Mouse (Mus musculus) megakaryocyte-erythroid progenitor cell, adult 5-6 weeks (primary cell): ENCODE measurements at regions not wholly inside any gene's neighbourhood (a gene's known extent, or its start where the extent isn't known, plus 50 kb on each side); places are given as distances from the start of the nearest gene placed in this dataset.
A peak's percentile ranks its signal among the peaks of the same experiment; 100 is the strongest.
"Not testable (repeated sequence)": the region's sequence is repeated elsewhere in the genome, so short reads cannot be mapped to it uniquely, and the experiment has no call there.

ENCODE experiments used
- ATAC-seq: replicated peaks from 2 replicates; pipeline ENCODE4 v1.8.0; 2016; ENCODE audit warnings: mild to moderate bottlenecking, inconsistent platforms; ENCODE audit not compliant: severe bottlenecking, poor library complexity, low FRiP score, low TSS enrichment

DNA sequence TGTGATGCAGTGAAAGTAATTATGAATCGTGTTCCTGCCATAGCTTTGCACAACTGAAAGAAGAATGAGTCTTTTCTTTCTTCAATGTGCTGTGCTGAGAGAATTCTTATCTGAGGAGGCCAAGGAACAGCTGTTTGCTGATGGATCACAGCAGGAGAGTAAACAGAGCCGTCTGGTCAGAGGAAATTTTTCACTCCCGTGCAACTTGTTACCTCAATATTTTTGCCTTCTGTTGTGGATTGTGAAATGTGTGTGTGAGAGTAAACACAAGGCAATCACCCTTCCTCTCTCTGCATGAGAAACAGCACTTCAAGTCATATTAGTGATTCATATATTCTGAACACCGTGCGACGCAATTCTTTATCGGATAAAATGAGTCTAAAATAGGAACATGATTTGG is 171.9 kb downstream of the Epm2a start:
- no peak for ATAC-seq

DNA sequence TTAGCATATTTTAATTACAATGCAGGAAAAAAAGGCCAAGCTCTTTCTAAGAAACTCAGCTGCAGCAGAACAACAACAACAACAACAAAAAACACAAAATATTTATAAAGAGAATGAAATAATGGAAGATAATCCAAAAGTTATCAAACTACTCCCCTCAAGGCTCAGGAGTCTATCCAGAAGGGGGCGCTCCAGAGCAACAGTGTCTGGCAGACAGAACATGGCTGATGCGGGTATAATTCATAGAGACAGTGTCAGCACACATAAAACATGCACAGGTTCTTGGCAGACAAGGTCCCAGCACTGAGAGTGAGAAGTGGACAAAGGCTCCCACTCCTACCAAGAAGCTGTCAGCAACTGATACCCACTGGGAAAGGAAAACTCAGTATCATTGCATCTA is 173.9 kb downstream of the Epm2a start:
- no peak for ATAC-seq

DNA sequence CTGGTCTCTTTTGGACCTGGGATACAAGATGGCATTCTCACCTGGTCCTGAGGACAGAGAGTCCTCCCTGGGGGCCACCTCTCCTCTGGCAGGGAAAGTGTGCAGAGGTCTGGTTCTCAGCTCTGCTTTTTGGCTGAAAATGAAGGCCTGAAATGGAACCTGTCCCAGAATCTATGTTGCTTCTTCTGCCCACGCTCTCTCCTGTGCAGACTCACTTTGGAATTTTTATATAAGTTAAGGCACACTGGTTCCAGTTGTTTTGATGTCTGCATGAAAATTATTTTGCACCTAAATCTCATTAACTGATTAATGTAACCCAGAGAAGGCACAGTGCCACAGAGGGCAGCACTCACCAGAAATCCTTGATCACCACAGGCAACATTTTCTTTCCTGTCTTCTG is 188.1 kb downstream of the Epm2a start:
- ATAC-seq = no peak

DNA sequence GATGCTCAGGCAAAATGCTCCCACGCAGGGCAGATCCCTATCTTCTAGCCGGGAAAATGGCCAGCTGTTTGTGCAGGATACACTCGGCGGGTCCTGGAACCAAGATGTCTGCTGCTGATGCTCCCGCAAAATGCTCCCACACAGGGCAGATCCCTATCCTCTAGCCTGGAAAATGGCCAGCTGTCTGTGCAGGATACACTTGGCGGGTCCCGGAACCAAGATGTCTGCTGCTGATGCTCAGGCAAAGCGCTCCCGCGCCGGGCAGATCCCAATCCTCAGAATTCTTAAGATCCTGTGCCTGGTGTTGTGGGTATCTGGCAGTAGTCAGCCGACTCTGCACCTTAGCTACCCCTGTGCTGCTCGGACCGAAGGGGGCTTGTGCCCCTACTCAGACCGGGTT is 212.2 kb downstream of the Epm2a start:
- ATAC-seq = not testable (repeated sequence)

DNA sequence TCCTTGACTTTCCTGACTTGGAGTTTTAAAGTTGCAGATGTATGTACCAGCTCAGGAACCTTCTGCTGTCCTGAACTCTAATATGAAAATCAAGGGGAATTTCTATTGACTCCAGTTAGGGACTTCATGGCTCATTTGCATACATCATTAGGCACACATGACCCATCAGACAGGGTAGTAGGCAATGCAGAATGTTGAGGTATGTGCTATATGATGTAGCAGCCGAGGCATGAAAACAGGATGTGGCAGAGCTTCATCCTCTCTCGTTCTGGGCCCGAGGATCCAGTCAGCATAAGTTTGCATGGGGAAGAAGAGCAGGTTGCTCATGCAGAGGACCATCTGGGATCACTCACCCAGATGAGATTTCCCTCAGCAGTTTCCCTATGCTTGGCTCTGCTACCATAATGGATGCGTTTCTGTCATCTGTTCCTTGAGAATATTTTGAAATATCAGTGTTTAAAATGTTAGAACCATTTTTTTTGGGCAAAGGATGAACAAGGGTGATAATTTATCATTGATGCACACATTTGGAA is 227.4 kb downstream of the Epm2a start:
- no peak for ATAC-seq

DNA sequence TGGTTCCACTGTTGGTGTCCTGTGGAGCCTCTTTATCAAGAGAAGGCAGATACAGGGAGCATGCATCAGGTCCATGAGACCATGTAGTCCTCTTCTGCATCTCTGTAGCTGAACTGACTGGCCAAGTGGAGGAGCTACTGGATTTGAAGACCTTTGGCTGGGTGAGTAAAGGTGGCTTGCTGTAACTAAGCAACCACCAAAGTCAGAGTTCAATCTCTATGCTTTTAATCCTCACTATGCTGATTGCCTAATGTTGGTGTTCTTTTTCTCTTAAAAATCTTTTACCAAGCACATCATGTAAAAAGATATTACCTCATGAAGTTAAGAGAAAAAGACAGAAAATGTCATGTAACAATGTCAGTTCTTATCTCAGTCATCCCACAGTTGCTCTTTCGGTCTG is 265.2 kb downstream of the Epm2a start:
- no peak for ATAC-seq

DNA sequence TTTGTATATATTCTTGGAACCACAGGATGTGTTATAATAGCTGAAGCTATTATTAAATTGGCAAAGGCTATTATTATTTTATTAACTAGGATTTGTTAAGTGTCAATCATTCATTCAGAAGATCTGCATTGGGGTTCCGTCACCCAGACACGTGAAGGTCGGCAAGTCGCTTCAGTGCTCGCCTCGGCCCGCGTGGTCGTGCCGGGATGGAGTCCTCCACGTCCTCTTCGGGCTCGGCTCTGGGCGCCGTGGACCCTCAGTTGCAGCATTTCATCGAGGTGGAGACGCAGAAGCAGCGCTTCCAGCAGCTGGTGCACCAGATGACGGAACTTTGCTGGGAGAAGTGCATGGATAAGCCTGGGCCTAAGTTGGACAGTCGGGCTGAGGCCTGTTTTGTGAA is 265.9 kb downstream of the Epm2a start:
- peak; percentile 86 for ATAC-seq

DNA sequence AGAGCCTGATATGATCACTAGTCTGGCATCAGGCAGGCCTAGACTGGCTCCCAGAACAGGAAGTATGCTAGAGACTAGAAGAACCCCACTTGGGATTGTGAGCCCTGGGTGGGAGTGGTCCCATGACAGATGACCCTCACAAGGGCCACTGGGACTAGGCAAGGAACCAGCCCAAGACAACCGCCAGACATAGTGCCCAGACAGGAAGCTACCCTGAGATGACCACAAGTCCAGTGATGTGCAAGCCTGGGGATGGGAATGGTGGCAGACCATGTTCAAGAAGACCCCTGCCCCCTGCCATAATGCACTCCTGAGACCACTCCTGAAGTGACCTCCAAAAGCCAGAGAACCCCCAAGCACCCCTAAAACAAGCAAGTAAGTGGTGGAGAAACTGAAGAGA is 304.9 kb downstream of the Epm2a start:
- no peak for ATAC-seq

DNA sequence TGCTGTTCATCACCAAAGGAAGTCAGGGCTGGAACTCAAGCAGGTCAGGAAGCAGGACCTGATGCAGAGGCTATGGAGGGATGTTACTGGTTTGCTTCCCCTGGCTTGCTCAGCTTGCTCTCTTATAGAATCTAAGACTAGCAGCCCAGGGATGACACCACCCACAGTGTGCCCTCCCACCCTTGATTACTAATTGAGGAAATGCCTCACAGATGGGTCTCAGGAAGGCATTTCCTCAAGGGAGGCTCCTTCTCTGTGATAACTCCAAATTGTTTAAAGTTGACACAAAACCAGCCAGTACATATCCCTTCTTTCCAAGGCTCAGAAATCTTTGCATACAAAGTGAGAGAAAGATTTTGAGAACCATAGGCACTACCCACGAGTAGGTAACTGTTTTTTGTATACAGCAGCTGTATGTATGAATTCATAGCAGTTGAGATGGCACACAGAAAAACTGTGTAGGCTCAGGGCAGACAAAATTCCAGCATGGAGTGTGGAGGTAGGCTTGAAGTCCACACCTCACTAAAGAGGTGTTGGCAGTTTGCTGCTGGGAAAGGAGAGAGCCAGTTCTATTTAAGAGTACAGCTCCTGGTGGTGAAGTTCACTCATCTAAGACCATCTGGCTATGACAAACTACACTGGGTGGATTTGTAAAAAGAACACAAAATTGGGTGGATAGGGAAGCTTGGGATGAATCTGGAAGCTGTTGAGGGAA is 317.0 kb downstream of the Epm2a start:
- no peak for ATAC-seq

DNA sequence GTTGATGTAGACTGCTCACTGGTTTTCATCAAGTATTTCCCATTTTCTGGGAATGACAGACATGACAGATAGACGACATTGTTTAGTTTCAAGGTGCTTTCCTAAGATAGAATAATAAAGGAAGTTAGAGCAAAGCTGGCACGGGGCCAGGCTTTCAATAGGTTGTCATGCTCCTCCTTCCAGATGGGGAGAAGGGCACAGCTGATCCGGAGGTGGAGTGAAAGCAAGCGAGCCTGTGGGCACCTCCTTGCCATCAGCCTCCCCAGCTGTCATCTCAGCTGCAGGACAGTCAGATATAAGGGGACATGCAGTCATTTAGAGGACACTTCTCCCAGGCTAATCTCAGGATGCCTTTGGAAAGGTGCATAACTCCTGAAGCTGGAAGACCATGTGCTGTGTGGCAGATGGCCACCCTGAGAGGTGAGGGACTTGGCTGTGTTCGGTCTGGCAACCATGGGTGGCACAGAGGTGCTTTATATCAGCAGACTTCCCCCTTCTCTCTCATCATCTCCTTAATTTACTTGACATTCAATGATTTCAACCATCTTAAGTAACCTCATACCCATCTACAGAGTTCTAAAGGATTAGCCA is 318.6 kb downstream of the Epm2a start:
- ATAC-seq = no peak

DNA sequence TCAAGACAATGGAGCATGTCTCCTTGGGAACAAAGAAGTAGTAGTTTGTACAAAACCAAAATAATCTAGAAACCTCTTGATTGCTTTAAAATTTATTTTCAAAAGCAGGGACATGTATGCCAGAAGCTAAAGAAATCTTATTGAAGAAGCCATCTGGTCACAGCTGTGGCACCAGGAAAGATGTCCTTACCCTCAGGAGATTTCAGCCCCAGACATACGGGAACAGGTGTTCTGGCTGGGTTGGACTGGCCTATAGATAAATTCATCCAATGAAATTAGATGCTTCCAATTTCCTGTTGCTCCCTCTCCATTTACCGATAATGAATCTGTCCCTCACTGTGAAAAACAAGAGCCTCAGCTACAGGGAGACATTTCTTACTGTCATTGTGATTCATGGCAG is 366.5 kb downstream of the Epm2a start:
- ATAC-seq = no peak

DNA sequence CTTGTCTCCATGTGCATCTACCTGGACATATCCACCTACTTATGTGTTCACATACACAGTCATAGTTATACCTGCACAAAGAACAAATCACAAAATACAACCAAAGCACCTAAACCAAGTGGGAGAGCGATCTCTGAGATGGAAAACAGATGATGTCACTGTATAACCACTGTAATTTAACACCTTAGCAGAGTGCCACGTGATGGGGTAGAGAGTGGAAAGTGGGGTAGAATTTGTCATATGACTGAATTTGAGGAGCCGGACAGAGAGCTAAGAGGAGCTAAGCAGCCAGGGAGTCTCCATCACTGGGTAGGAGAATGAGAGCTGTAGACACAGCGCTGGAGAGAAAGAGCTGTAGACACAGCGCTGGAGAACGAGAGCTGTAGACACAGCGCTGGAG is 381.6 kb downstream of the Epm2a start:
- ATAC-seq = no peak

DNA sequence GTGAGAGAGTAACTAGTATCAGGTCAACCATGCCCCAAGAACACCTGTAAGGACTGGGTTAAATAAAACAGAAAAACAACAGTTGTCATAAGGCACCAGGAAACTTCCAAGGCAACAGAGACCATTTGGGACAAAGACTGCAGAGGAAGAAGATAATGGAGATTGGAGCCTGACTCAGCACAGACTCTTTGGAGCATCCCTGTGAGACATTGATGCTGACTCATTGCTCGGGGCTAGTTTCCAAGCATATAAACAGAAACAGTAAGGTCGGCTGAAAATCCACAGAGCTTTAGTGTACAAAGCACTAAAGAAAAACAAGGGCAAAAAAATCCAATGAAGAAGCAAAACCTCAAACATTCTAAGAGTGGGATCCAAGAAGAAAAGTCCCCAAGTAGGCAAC is 386.3 kb downstream of the Epm2a start:
- no peak for ATAC-seq

DNA sequence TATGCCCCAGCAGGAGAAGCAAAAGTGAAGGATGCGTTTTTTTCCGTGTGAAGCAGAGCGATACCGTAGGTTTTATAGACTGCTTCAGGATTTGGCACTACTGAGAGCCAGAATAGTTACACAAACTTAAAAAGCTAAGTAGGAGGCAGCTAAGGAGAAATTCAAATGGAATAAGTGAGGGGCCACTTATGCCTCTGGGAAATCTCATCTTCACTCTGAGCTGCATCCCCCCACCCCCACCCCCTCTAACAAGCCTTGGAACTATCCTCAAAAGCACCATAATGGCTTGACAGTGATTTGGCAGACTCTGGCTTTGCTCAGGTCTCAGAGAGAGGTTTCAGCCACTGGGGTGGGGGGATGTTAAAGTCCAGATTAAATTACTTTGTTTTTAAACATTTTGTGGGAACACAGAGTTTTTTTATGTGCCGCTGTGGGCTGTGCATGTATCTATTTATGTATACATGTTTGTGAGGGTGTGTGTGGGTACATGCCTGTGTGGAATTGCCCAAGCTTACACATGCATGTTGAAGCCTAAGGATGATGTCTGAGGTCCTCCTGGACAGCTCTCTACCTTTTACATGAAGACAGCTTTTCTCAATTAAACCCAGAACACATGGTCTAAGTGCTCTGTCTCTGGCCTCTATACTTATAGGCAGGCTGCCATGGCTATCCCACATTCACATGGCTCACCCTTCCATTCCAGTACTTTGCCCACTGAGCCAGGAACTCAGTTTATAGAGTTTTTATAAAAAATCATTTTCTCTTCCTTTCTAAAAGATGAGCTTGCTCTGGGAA is 396.6 kb downstream of the Epm2a start:
- ATAC-seq = no peak

DNA sequence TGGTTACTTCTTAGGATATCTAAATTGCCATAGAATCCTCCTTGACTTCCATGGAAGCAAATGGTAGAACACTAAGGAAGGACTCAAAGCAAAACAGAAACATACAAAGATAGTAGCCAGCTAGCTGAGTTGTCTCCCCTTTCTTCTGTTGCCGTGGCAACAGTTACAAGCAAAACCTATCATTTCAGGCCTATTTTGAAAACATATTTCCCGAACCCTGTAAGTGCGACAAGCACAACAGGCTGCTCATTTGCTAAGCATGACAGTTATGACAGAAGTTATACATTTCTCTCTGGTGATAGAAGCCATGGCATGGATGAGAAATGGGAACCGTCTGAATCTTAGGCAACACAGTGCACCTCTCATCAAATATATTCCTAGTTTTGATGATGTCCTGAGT is 402.4 kb downstream of the Epm2a start:
- no peak for ATAC-seq

DNA sequence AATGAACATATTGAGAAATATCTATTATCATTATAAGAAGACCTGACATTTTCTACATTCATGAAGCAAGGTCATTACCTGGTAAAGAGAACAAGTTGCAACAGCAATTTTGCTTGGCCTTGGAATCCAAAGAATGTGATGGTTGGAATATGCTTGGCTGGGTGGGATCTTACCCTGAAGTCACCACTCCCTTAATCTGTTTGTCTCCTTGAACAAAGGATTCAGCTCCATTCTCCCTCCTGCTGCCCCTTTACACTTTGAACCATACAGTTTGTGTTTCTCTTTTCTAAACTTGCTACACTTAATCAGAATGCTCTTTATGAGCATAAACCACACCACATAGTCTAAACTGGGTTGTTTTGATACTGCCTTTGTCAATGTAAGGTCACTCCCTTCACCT is 403.8 kb downstream of the Epm2a start:
- no peak for ATAC-seq

DNA sequence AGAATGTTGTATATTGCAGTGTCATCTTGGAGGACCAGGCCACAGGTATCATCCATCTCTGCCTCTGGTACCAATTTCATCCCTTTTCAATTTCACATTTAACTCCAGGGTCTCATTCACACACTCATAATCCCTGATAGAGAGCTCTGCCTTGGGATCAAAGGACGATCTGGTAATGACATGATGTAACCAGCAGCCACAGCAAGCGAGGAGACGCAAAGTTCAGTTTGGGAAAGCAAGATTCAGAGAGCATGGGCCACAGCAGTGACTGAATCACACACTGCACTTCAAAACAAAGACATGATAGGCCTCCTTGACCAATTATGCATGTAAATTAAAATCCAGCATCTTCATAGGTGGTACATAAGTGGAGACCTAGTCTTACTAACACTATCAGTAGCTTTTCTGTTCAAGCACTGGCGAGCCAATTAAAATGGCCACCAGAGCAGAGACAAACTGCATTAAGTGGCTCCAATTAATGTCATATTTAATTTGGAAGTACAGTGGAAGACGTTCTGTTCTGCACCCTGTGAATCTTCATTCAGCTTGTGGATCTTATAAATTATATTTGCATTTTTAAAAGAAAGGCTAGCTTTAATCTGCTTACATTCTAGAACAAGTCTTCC is 412.0 kb downstream of the Epm2a start:
- no peak for ATAC-seq

DNA sequence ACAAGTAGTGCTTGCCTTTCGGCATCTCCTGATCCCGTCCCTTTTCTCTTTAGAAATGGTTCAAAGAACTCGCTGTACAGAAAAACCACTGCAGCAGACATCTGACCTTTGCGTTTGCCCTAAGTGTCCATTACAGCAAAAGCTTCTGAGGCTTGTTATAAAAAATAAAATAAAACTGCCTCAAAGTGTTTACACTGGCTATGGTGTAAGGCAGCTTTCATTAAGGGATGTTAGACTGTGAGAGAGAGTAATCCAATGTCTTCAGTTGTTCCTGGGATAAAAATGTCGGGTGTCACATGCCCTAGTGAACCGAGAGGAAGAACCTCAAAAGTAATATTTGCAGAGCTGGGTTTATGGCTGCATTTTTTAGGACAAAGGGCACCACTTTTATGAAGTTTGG is 434.7 kb downstream of the Epm2a start:
- no peak for ATAC-seq

DNA sequence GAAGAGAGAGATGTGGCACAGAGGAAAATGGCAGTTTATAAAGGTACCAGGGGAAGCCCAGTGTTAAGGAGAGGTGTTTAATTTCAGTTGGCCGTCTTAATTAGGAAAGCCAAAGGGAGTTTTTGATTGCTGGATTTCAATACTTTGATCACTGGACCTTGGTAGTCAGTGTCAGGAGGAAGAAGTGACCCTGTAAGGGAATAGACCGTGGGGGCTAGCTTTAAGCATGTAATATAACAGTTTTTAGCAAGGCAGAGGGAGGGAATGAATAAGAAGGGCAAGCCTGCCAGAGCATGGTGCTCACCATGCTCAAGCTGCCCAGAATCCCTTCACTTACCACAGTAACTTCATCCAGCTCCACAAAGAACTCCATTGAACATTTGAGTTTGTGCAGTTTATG is 437.1 kb downstream of the Epm2a start:
- no peak for ATAC-seq

DNA sequence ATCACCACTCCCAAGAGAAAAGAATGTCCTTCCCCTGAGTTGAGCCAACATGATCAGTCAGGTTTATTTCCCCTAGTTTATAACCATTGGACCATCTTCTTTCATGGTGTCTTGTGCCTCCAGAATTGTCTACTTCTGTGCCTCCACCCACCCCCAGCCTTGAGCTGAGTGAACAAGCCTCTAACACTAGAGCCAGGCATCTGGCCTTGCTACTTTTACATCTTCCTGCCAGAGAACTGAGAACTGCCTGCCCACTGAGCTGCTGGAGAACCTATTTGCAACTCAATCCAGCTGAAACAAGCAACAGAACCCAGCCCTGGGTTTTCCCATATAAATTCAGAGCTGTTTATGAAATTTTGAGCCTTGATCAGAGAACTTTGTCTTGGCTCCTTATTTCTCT is 444.0 kb downstream of the Epm2a start:
- ATAC-seq = no peak
